Mouse (Mus musculus) erythroid progenitor cell, adult 5-6 weeks (primary cell): ENCODE results near the gene Sec16a. TPM values are rescaled to one million over a fixed set of nuclear protein-coding genes. Genes with fewer than 3 reads are reported as not detected.

Experiments
- total RNA-seq, 2 experiments: library from RNA; stranded (forward) in 1 of 2; stranded (reverse) in 1 of 2; fragments of 150-400 nt in 1 of 2; fragments of 186-747, 209-891 nt in 1 of 2; gene quantifications; 2 replicates each; pipeline versions ENCODE4 v1.2.3 to v1.2.4; 2015 to 2017; ENCODE audit warnings: low replicate concordance in 2 of 2

Gene Sec16a
- total RNA-seq, 2 experiments from 2014 or later, result 7.3 to 13.0 TPM

Other genes with a start within 250 kb of the Sec16a start
- gene Lhx3, start 236.9 kb downstream of the Sec16a start, total RNA-seq (2015; ENCODE audit: low replicate concordance), result not detected in 2 replicates
- gene Lhx3, start 236.9 kb downstream of the Sec16a start, total RNA-seq (2017; ENCODE audit: low replicate concordance), result not detected in 2 replicates
- 1.8 and 4.6 TPM in 2 replicates for gene Qsox2, start 207.7 kb downstream of the Sec16a start, total RNA-seq (2015; ENCODE audit: low replicate concordance)
- 2.7 and 4.7 TPM in 2 replicates for gene Qsox2, start 207.7 kb downstream of the Sec16a start, total RNA-seq (2017; ENCODE audit: low replicate concordance)
- gene Ccdc187, start 150.7 kb downstream of the Sec16a start, total RNA-seq (2015; ENCODE audit: low replicate concordance), result not detected in 2 replicates
- not detected in 2 replicates for gene Ccdc187, start 150.7 kb downstream of the Sec16a start, total RNA-seq (2017; ENCODE audit: low replicate concordance)
- not detected in 2 replicates for gene Gpsm1, start 129.7 kb downstream of the Sec16a start, total RNA-seq (2015; ENCODE audit: low replicate concordance)
- 0.13 and 1.4 TPM in 2 replicates for gene Gpsm1, start 129.7 kb downstream of the Sec16a start, total RNA-seq (2017; ENCODE audit: low replicate concordance)
- gene Dnlz, start 93.1 kb downstream of the Sec16a start, total RNA-seq (2015; ENCODE audit: low replicate concordance), result 0.72 and 0.84 TPM in 2 replicates
- 1.8 and 2.7 TPM in 2 replicates for gene Dnlz, start 93.1 kb downstream of the Sec16a start, total RNA-seq (2017; ENCODE audit: low replicate concordance)
- gene Card9, start 84.3 kb downstream of the Sec16a start, total RNA-seq (2015; ENCODE audit: low replicate concordance), result 10.9 TPM in 1 of 2 replicates, not detected in the other
- 11.3 and 16.9 TPM in 2 replicates for gene Card9, start 84.3 kb downstream of the Sec16a start, total RNA-seq (2017; ENCODE audit: low replicate concordance)
- 1.3 and 3.2 TPM in 2 replicates for gene Snapc4, start 64.6 kb downstream of the Sec16a start, total RNA-seq (2015; ENCODE audit: low replicate concordance)
- 10.5 and 13.2 TPM in 2 replicates for gene Snapc4, start 64.6 kb downstream of the Sec16a start, total RNA-seq (2017; ENCODE audit: low replicate concordance)
- 35.7 and 40.7 TPM in 2 replicates for gene Entr1, start 55.9 kb downstream of the Sec16a start, total RNA-seq (2015; ENCODE audit: low replicate concordance)
- 43.7 and 51.0 TPM in 2 replicates for gene Entr1, start 55.9 kb downstream of the Sec16a start, total RNA-seq (2017; ENCODE audit: low replicate concordance)
- gene Pmpca, start 55.9 kb downstream of the Sec16a start, total RNA-seq (2015; ENCODE audit: low replicate concordance), result 18.9 and 35.7 TPM in 2 replicates
- gene Pmpca, start 55.9 kb downstream of the Sec16a start, total RNA-seq (2017; ENCODE audit: low replicate concordance), result 28.9 and 34.4 TPM in 2 replicates
- gene Inpp5e, start 36.0 kb downstream of the Sec16a start, total RNA-seq (2015; ENCODE audit: low replicate concordance), result 13.7 and 22.2 TPM in 2 replicates
- 12.3 and 26.5 TPM in 2 replicates for gene Inpp5e, start 36.0 kb downstream of the Sec16a start, total RNA-seq (2017; ENCODE audit: low replicate concordance)
- 5.4 and 9.0 TPM in 2 replicates for gene Notch1, start 71.4 kb upstream of the Sec16a start, total RNA-seq (2015; ENCODE audit: low replicate concordance)
- 1.5 and 6.0 TPM in 2 replicates for gene Notch1, start 71.4 kb upstream of the Sec16a start, total RNA-seq (2017; ENCODE audit: low replicate concordance)
- gene Egfl7, start 134.8 kb upstream of the Sec16a start, total RNA-seq (2015; ENCODE audit: low replicate concordance), result 3.8 and 7.2 TPM in 2 replicates
- gene Egfl7, start 134.8 kb upstream of the Sec16a start, total RNA-seq (2017; ENCODE audit: low replicate concordance), result 0.77 and 7.2 TPM in 2 replicates
- gene Gm20532, start 141.4 kb upstream of the Sec16a start, total RNA-seq (2015; ENCODE audit: low replicate concordance), result not detected in 2 replicates
- gene Gm20532, start 141.4 kb upstream of the Sec16a start, total RNA-seq (2017; ENCODE audit: low replicate concordance), result 1.9 TPM in 1 of 2 replicates, not detected in the other
- 12.2 and 12.6 TPM in 2 replicates for gene Agpat2, start 159.2 kb upstream of the Sec16a start, total RNA-seq (2015; ENCODE audit: low replicate concordance)
- gene Agpat2, start 159.2 kb upstream of the Sec16a start, total RNA-seq (2017; ENCODE audit: low replicate concordance), result 6.2 and 12.0 TPM in 2 replicates
- gene Fam69b, start 183.2 kb upstream of the Sec16a start, total RNA-seq (2015; ENCODE audit: low replicate concordance), result not detected in 2 replicates
- not detected in 2 replicates for gene Fam69b, start 183.2 kb upstream of the Sec16a start, total RNA-seq (2017; ENCODE audit: low replicate concordance)
- not detected in 2 replicates for gene Lcn4, start 226.1 kb upstream of the Sec16a start, total RNA-seq (2015; ENCODE audit: low replicate concordance)
- not detected in 2 replicates for gene Lcn4, start 226.1 kb upstream of the Sec16a start, total RNA-seq (2017; ENCODE audit: low replicate concordance)